Mouse (Mus musculus) adrenal gland, adult 18-20 months (tissue): ENCODE data around the gene Helb. TPM values are rescaled to one million over a fixed set of nuclear protein-coding genes. Genes with fewer than 3 reads are reported as not detected.

Experiments
- DNase-seq, 2 experiments: peaks; one replicate each; pipeline ENCODE4 v3.0.0; 2021 to 2022; ENCODE audit warnings: low spot score in 2 of 2
- total RNA-seq, 2 experiments: library from RNA; stranded (reverse); gene quantifications; 1 replicate in 1 of 2; 2 replicates in 1 of 2; pipeline ENCODE4 v1.2.3; 2021

The Helb gene
- total RNA-seq, 2 experiments from 2014 or later: 5.1 to 6.0 TPM

- DNase-seq: no peak
Measured at GRCm38 (mm10) chr10:120095716-120096115, 17.1 kb downstream of the Helb start.

DNA sequence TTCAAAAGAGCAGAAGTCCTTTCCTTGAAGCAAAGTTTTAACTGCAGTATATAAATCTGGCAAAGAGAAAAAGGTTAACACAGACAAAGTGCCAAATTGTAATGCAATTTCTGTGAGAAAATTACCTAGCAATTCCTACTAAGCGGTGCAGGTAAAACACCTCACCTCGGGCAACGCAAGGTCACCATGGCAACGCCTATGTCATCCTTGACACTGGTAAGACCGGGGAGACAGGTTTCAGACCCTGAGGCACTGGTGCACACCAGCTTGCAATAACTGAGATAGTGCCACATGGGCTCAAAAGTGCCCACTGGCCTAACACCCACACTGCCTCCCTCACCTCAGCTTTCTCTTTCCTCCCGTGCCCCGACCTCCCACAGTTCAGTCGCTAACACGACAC lies 17.7 kb downstream of the Helb start:
- DNase-seq: no peak

DNA sequence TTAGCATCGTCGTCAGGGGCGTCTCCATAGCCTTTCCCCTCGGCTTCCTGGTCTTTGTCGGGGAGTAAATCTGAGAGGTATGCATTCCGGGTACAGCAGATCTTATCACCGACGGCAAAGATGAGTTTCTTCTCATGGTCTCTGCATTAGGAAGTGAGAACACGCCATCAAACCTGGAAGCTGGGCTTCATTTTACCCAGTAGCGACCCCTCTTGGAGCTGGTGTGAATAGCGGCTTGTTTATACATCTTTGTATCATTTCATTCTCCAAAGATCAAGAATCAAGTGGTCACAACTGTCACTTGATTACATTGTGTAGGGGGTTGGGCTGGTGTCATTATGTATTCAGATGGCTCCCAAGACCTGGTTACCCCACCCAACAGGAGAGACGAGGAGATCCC lies 20.2 kb downstream of the Helb start:
- DNase-seq: no peak

- DNase-seq: no peak
Measured at GRCm38 (mm10) chr10:120077850-120078249, 34.9 kb downstream of the Helb start.

- no peak for DNase-seq
Measured at GRCm38 (mm10) chr10:120066319-120066718, 46.5 kb downstream of the Helb start.

GRCm38 (mm10) chr10:120064424-120064823 lies 48.4 kb downstream of the Helb start:
- peak; percentile 41 to 58 for DNase-seq

DNA sequence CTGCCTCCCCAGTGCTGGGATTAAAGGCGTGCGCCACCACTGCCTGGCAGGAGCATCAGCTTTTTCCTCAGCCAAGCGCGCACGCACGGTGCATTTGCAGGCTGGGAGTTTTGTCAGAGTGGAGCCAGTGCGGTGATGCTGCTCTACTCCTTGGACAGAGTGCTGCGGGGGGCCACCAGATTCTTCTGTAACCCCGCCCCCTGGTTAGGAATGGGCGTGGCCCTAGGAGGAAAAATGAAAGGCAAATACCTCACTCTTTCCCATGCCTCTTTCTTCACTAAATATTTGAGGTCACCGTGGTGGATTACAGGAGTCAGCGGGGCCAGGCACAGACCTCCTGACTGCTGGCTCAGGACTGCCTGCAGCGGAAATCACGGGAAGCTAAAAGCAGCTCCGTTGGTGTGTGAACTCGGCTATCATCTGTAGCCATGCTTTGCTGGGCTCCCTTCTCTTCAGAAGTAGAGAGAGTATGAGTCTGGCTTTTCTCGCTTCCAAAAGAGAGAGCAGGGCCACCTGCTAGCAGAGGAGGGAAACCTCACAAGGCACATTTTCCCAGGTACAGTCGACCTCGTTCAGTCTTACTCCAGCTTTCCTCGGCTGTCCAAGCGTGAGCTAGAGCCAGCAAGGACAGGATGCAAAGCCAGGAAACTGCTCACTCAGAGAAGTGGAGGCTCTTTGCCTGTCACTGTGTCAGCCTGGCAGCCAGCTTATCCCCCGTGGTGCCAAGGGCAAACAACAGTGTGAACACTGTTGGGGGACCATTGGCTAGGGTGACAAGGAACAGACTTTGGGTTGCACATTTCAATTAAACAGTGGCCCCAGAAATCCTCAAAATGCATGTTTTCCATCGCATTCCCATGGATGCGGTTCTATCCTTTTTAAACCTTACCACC lies 51.3 kb downstream of the Helb start:
- no peak for DNase-seq

GRCm38 (mm10) chr10:120060579-120061237 lies 52.1 kb downstream of the Helb start:
- DNase-seq: no peak

DNA sequence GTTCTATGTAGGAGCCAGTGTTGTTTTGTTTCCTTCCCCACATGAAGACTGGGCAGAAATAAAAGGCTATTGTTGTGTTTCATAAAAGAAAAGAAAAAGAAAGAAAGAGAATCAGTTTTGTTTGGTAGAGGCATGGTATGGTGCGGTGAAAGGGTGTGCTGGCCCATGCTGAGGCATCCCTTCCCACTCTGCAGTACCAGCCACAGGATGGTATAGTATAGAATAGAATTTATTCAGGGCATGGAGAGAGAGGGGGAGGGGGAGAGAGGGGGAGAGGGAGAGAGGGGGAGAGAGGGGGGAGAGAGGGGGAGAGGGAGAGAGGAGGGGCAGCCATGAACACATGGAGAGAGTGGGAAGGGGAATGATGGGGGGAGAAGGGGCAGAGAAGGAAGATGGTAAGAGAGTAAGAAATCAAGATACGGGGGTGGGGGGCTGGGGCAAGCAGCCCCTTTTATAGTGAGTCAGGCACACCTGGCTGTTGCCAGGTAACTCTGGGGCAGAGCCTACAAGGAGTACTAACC lies 68.0 kb downstream of the Helb start:
- DNase-seq: no peak

DNA sequence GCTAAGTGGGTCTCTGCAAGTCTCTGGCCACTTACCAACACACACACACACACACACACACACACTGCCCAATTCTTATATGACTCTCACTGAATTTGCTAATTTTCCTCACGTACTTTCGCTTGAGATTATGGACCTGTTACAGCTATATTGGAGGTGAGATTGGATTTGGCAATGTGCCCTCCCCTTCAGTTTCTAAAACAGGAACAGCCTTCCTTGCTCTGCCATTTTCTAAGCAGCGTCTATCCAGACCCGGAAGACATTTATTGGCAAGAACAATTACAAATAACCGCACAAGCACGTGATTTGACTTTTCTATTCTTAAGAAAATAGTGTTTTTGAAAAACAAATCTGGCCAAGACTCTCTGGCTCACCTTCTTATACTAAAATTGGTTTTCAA lies 68.5 kb downstream of the Helb start:
- no peak for DNase-seq

GRCm38 (mm10) chr10:120038194-120038593 lies 74.6 kb downstream of the Helb start:
- no peak for DNase-seq

- no peak for DNase-seq
Measured at GRCm38 (mm10) chr10:120035824-120036223, 77.0 kb downstream of the Helb start.

DNA sequence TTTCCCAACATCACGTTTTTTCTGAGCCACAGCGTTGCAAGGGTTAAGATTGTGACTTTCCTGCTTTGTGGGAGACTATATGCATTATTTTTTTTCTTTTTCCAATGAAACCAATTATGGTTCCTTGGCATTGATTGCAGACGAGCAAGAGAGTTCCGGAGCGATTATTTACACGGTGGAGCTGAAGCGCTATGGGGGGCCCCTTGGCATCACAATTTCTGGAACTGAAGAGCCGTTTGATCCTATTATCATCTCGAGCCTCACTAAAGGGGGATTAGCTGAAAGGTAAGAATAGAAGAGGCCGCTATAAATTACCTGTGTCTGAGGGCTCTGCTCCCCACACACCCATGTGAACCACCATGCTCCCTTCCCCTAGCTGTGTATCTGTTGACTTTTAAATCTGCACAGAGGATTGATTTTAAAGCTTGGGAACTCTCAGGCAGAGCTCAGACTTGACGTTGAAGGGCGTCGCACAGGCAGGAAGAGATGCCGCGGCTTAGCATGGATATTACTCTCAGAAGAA lies 77.5 kb downstream of the Helb start:
- no peak for DNase-seq

- no peak for DNase-seq
Measured at GRCm38 (mm10) chr10:120033866-120034265, 78.9 kb downstream of the Helb start.

Other genes with a start within 250 kb of the Helb start
- gene Tmbim4, start 88.6 kb upstream of the Helb start, total RNA-seq: 100 to 1,000 TPM; 131 to 143 TPM
- gene Irak3, start 89.1 kb upstream of the Helb start, total RNA-seq: 1 to 10 TPM; 2.2 to 4.7 TPM
- gene Llph, start 114.1 kb upstream of the Helb start, total RNA-seq: 10 to 100 TPM; 26.7 to 34.4 TPM